Mouse (Mus musculus): ENCODE results near the gene Zfyve27.
A peak's percentile ranks its signal among the peaks of the same experiment; 100 is the strongest.

The Zfyve27 gene

GRCm38 (mm10) chr19:42177461-42177860, 13.7 kb downstream of the Zfyve27 start:
- DNase-seq (ENCODE audit: low read depth, low spot score) = no peak

GRCm38 (mm10) chr19:42179356-42179755, 15.6 kb downstream of the Zfyve27 start:
- DNase-seq (ENCODE audit: low read depth, low spot score) = no peak

- DNase-seq (ENCODE audit: low read depth, low spot score) = no peak
Measured at GRCm38 (mm10) chr19:42182673-42183072, 18.9 kb downstream of the Zfyve27 start.

GRCm38 (mm10) chr19:42189735-42190134, 26.0 kb downstream of the Zfyve27 start:
- DNase-seq (ENCODE audit: low read depth, low spot score) = no peak

GRCm38 (mm10) chr19:42190494-42190893, 26.7 kb downstream of the Zfyve27 start:
- DNase-seq (ENCODE audit: low read depth, low spot score) = peak; percentile 44

DNA sequence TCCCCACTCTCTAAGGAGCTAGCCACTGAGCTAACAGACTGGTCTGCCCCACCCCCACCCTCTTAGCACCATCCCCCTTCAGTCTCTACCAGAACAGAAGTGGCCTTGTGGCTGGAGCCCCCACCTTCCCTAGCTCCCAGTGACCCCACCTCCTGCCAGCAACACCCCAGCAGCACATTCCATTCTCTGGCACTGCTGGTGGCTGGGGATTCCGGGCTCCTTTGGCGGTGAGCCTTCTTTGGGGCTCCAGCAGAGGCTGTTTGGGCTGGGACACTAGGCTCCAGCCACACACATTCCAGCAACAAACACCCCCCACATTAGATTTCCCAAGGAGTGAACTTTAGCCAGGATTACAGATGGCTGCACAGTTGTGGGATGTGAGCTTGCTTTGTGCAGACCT, 29.6 kb downstream of the Zfyve27 start:
- no peak for DNase-seq (ENCODE audit: low read depth, low spot score)

DNA sequence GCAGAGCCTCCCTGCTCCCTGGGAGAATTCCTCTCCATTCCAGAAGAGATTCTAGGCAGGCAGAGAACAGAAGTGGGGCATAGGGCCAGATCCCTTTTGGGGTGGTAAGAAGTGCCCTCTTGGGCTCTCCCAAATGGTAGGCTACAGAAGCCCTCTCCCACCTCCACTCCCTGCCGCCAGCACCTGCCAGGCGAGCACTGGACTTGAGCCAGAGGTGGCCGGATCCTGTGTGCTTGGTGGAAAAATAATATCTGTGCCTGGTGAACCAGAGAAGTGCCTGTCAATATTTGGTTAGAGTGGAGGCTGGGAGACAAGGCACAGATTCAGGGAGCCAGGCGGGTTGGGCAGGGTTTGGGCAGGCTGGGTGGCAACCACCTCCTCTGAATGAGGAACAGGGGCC, 32.6 kb downstream of the Zfyve27 start:
- no peak for DNase-seq (ENCODE audit: low read depth, low spot score)

DNA sequence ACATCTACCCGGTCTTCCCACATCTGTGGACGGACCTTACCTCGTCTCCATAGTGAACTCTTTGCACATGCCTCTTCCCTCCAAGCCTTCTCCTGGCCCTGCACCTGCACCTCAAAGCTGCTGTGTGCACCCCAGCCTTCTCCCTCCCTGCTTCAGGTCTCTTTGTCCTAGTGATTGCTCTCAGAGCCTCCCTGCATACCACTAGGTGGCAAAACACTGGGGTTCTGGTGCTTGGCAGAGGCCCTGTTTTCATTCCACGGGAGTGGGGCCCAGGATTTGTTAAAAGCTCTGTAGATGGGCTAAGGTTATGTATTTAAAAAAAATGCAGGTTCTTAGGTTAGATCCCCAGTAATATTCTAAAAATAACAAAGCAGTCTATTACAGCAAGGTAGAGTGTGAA, 33.3 kb downstream of the Zfyve27 start:
- no peak for DNase-seq (ENCODE audit: low read depth, low spot score)

DNA sequence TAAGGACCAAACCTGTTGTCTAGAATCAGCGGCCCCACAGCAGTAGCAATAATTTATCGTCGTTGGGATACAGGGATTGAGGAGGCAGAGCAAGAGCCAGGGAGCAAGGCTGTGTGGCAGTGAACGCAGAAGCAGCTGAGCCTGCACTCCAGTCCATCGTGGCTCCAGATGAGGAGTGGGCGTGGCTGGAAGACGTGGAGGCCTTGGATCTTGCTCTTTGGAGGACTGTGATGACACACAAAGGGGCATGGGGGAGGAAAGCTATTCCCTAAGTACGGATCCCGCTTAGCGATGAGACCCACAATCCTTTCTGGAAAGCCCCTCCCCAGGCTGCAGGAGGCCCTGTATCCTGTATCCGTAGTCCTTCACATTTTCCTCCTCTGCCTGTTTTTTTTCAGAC, 34.3 kb downstream of the Zfyve27 start:
- no peak for DNase-seq (ENCODE audit: low read depth, low spot score)

- no peak for DNase-seq (ENCODE audit: low read depth, low spot score)
Measured at GRCm38 (mm10) chr19:42201696-42202381, 38.1 kb downstream of the Zfyve27 start, which contains the start of gene Sfrp5. Gene Sfrp5 (minus strand): TSS chr19:42202252.

DNA sequence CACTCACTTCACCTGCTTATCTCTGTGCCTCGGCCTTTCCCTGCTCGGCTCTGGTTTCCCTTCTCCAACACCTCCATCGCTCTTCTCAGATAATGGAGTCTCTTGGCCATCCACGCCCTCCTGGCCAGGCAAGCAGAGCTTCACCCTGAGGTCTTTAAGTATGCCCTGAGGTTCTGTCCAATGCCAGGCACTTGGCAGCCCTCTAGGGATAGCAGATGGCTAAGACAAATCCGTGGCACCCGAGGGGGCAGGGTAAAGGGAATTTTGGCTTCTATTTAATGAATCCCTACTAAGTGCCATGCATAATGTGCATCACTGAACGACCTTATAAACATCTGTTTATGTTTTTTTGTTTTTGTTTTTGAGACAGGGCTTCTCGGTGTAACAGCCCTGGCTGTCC, 38.7 kb downstream of the Zfyve27 start:
- DNase-seq (ENCODE audit: low read depth, low spot score) = no peak

- DNase-seq (ENCODE audit: low read depth, low spot score) = no peak
Measured at GRCm38 (mm10) chr19:42204306-42204705, 40.6 kb downstream of the Zfyve27 start.

DNA sequence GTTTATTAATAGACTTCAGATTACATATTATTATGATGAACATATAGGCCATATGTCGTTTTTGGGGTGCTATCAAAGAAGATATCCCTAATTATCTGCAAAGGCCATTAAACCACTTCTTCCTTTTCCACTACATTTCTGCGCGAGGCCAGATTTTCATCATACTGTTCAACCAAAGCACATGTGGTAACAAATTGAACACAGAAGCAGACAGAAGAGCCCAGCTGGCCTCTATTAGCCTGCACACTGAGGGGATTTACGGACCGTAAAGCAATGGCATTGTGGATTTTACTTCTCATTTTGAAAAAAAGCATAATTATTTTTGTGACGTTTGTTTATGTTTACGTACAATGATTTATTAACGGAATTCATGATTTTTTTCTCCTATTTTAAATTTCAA, 41.5 kb downstream of the Zfyve27 start:
- no peak for DNase-seq (ENCODE audit: low read depth, low spot score)

GRCm38 (mm10) chr19:42209485-42209884, 45.7 kb downstream of the Zfyve27 start:
- DNase-seq (ENCODE audit: low read depth, low spot score) = no peak

- no peak for DNase-seq (ENCODE audit: low read depth, low spot score)
Measured at GRCm38 (mm10) chr19:42209976-42210375, 46.2 kb downstream of the Zfyve27 start.

GRCm38 (mm10) chr19:42211936-42212335, 48.2 kb downstream of the Zfyve27 start:
- no peak for DNase-seq (ENCODE audit: low read depth, low spot score)

- DNase-seq (ENCODE audit: low read depth, low spot score) = no peak
Measured at GRCm38 (mm10) chr19:42214601-42215000, 50.9 kb downstream of the Zfyve27 start.

- DNase-seq (ENCODE audit: low read depth, low spot score) = peak; percentile 4
Measured at GRCm38 (mm10) chr19:42216699-42217373, 53.1 kb downstream of the Zfyve27 start.

DNA sequence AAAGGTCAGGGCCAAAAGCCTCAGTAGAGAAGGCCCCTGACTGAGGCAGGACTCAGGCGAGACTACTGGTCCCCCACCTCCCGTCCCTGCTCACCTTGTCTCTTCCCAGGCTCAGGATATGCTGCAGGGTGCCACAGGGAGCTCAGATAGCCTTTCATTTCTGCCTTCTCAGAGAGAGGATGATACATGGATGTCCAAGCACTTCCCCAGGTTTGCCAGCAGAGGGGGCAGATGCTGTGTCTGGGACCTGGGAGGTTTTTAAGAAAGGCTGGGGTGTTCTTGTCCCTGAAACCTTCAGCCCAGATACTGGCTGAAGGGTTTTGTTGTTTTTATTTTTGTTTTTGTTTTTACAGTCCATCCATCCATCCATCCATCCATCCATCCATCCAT, 53.6 kb downstream of the Zfyve27 start:
- DNase-seq (ENCODE audit: low read depth, low spot score) = peak; percentile 45

- no peak for DNase-seq (ENCODE audit: low read depth, low spot score)
Measured at GRCm38 (mm10) chr19:42226451-42226850, 62.7 kb downstream of the Zfyve27 start.

GRCm38 (mm10) chr19:42229499-42230287, 65.9 kb downstream of the Zfyve27 start:
- no peak for DNase-seq (ENCODE audit: low read depth, low spot score)

DNA sequence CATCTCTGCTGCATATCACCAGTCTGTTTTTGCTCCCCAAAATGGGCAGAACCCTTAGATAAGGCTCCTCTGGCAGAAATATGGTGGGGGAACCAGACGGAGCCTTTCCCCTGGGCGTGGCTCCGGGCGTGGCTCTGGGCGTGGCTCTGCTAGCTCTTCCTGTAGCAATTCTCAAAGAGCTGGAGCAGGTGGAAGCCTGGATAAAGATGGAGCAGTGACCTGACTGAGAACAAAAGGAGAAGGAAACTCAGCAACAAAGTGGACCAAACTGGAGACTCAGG, 66.5 kb downstream of the Zfyve27 start:
- DNase-seq (ENCODE audit: low read depth, low spot score) = no peak

DNA sequence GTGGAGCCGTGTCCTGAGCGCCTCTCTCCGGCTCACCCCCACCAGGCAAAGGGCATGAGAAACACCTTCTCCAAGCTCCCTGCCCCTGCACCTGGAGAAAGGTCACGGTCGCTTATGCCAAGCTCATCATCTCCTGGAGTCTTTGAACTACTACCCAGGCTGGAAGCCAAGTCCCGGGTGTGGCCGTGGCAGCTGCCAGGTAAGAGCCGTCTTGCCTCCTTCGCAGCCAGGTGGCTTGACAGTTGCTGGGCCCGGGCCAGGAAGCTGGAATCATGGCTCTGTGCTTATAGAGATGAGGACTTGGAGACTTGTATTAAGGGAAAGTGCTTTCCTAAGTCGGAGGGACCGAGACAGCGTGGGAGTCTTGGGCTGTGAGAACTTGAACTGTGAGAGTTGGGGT, 67.2 kb downstream of the Zfyve27 start:
- no peak for DNase-seq (ENCODE audit: low read depth, low spot score)
